ENCODE assay signal across 19 mouse cellular contexts in genomic region chr7:119881229-119881628, GRCm38 (mm10). TPM values are rescaled to one million over a fixed set of nuclear protein-coding genes. Genes with fewer than 3 reads are reported as not detected.
DNase-seq lines count a peak whose midpoint lies in the region; ATAC-seq and TF ChIP-seq lines count a peak whose summit lies in the region.
"Had no signal": no experiment of that assay in that cellular context is flagged by ENCODE, and none has a peak within 500 bp of the region (broad histone marks: within the 10 kb centered on the region; RNA-seq: fewer than 3 reads in every experiment).

No protein-coding gene starts in this region.

- peak; percentile 45 for DNase-seq in liver, adult 2 months (ENCODE audit: extremely low read depth, low read depth, low spot score)
- DNase-seq in adipocyte (ENCODE audit: low spot score) = peak; percentile 30
- DNase-seq in left cerebral cortex, postnatal 36 days (ENCODE audit: low spot score in 2 of 2) = no peak
- DNase-seq in embryo, embryonic 9.5 days (ENCODE audit: extremely low spot score) = no peak
- DNase-seq: adrenal gland, postnatal 10 days; cerebellum, adult 18-20 months; cerebellum, postnatal 10 days; forebrain, postnatal 0 days; gastrocnemius, postnatal 25 days; heart, adult 18-20 months; heart, postnatal 10 days; heart, postnatal 4 days had no signal

- H3K79me2 ChIP-seq in liver, adult 2 months (ENCODE audit: control insufficient read depth, insufficient read depth, low read length) = peaks cover 21% of the 10 kb centered on the region; the same call in 1 of the 2 replicates

- no peak overlapping the region for H3K9ac ChIP-seq in liver, adult 2 months (ENCODE audit: low read depth, low read length)
- no peak overlapping the region for H3K9ac ChIP-seq in liver, embryonic 12.5 days
- H3K9ac ChIP-seq: embryonic facial prominence, embryonic 12.5 days; forebrain, embryonic 12.5 days; forebrain, postnatal 0 days; hindbrain, embryonic 12.5 days had no signal

- no peak for TF ChIP-seq CTCF in liver, adult 2 months (IDR thresholded peaks at IDR 0.05; ENCODE audit: low read depth, low read length)
- no peak for TF ChIP-seq CTCF in embryonic fibroblast, embryonic 13.5 days (IDR thresholded peaks at IDR 0.05; ENCODE audit: borderline replicate concordance, insufficient read depth, low read length)

- 60% methylated on average over 2 of the region's 2 CpGs for WGBS in liver, adult 2 months
- 84% methylated on average over 2 of the region's 2 CpGs for WGBS in liver, embryonic 12.5 days (ENCODE audit: insufficient replicate concordance)

- H3K4me3 ChIP-seq in liver, adult 2 months (ENCODE audit: insufficient read depth, low read depth, low read length) = no peak overlapping the region
- no peak overlapping the region for H3K4me3 ChIP-seq in liver, embryonic 12.5 days
- H3K4me3 ChIP-seq in embryonic fibroblast, embryonic 13.5 days (ENCODE audit: insufficient read depth, low read length) = no peak overlapping the region
- H3K4me3 ChIP-seq: embryonic facial prominence, embryonic 12.5 days; forebrain, embryonic 12.5 days; heart, embryonic 10.5 days; hindbrain, embryonic 12.5 days had no signal

- H3K36me3 ChIP-seq in liver, adult 2 months (ENCODE audit: control insufficient read depth, insufficient read depth, low read length) = peaks cover 6% of the 10 kb centered on the region; the same call in 1 of the 2 replicates
- H3K36me3 ChIP-seq in liver, embryonic 12.5 days = no peaks in the 10 kb centered on the region
- H3K36me3 ChIP-seq: forebrain, embryonic 12.5 days had no signal

- intact Hi-C loops in left cerebral cortex, postnatal 36 days (cut with DNase I) = no loop called here

- no peaks in the 10 kb centered on the region for H3K27me3 ChIP-seq in liver, adult 2 months (ENCODE audit: control insufficient read depth, insufficient read depth, low read length)
- H3K27me3 ChIP-seq in liver, embryonic 12.5 days (replicated peaks) = no peaks in the 10 kb centered on the region
- H3K27me3 ChIP-seq: embryonic facial prominence, embryonic 12.5 days; forebrain, embryonic 12.5 days; hindbrain, embryonic 12.5 days had no signal

- H3K9me3 ChIP-seq in liver, embryonic 12.5 days (replicated peaks) = no peaks in the 10 kb centered on the region
- H3K9me3 ChIP-seq: embryonic facial prominence, embryonic 12.5 days; forebrain, embryonic 12.5 days; heart, embryonic 10.5 days; hindbrain, embryonic 12.5 days had no signal

- no peak for ATAC-seq in liver, embryonic 12.5 days
- ATAC-seq: forebrain, postnatal 0 days; hindbrain, postnatal 0 days had no signal

- peaks cover 18% of the 10 kb centered on the region for H3K4me1 ChIP-seq in liver, adult 2 months (ENCODE audit: control insufficient read depth, insufficient read depth, low read length)
- H3K4me1 ChIP-seq in liver, embryonic 12.5 days = no peaks in the 10 kb centered on the region
- H3K4me1 ChIP-seq in embryonic fibroblast, embryonic 13.5 days (ENCODE audit: control insufficient read depth, insufficient read depth, low read length) = peaks cover 2% of the 10 kb centered on the region; the same call in 1 of the 2 replicates
- H3K4me1 ChIP-seq: embryonic facial prominence, embryonic 12.5 days; forebrain, embryonic 12.5 days; hindbrain, embryonic 12.5 days had no signal

- no peak overlapping the region for H3K27ac ChIP-seq in liver, adult 2 months (replicated peaks; ENCODE audit: insufficient read depth, low read depth, low read length)
- H3K27ac ChIP-seq in liver, embryonic 12.5 days = no peak overlapping the region
- peak overlapping the region; percentile 47; the same call in 1 of the 2 replicates for H3K27ac ChIP-seq in embryonic fibroblast, embryonic 13.5 days (ENCODE audit: insufficient read depth, low read length)
- H3K27ac ChIP-seq: embryonic facial prominence, embryonic 12.5 days; forebrain, embryonic 12.5 days; heart, embryonic 10.5 days; hindbrain, embryonic 12.5 days; hindbrain, postnatal 0 days had no signal

- no peak overlapping the region for H3K4me2 ChIP-seq in liver, embryonic 12.5 days
- H3K4me2 ChIP-seq: embryonic facial prominence, embryonic 12.5 days; forebrain, embryonic 12.5 days; hindbrain, embryonic 12.5 days had no signal

- no peak for TF ChIP-seq POLR2A in liver, adult 2 months (IDR thresholded peaks at IDR 0.05; ENCODE audit: extremely low read depth, insufficient read depth, low read length)
- no peak for TF ChIP-seq POLR2A in embryonic fibroblast, embryonic 13.5 days (IDR thresholded peaks at IDR 0.05; ENCODE audit: low read depth, low read length)

RNA-seq across cellular contexts. Expression of gene Lyrm1, which starts 14.4 kb away (rescaled TPM):
- total RNA-seq in liver, adult 2 months (2014; rRNA removed) = 4.6 and 6.2 TPM in 2 replicates
- polyA plus RNA-seq in liver, adult 2 months (2012; rRNA removed) = 0.95 and 1.2 TPM in 2 replicates
- polyA plus RNA-seq in liver, embryonic 12.5 days (2016; fragmentation: Nextera tagmentation; extraction: Ambion mirVana) = 4.3 and 4.6 TPM in 2 replicates
- 7.1 and 7.9 TPM in 2 replicates for polyA plus RNA-seq in embryonic fibroblast, embryonic 13.5 days (2011; ENCODE audit: insufficient read length, low read depth, missing spikeins)
- total RNA-seq in left cerebral cortex, postnatal 36 days (2021) = 10 to 100 TPM; 10.9 to 12.9 TPM

RNA-seq across cellular contexts. Expression of gene Dcun1d3, which starts 14.9 kb away (rescaled TPM):
- 5.3 and 5.6 TPM in 2 replicates for total RNA-seq in liver, adult 2 months (2014; rRNA removed)
- 3.2 and 5.7 TPM in 2 replicates for polyA plus RNA-seq in liver, adult 2 months (2012; rRNA removed)
- polyA plus RNA-seq in liver, embryonic 12.5 days (2016; fragmentation: Nextera tagmentation; extraction: Ambion mirVana) = 3.1 and 3.5 TPM in 2 replicates
- polyA plus RNA-seq in embryonic fibroblast, embryonic 13.5 days (2011; ENCODE audit: insufficient read length, low read depth, missing spikeins) = 31.2 and 31.8 TPM in 2 replicates
- total RNA-seq in left cerebral cortex, postnatal 36 days (2021) = 10 to 100 TPM; 24.4 to 27.0 TPM

Comparison
In these comparisons a context has a peak if more than half of its experiments do, and no peak if none do; other contexts are left out.
1. DNase-seq: peak in liver, adult 2 months (single experiment) and adipocyte (single experiment); none in left cerebral cortex, postnatal 36 days (0 of 2) and embryo, embryonic 9.5 days (single experiment).